Comparison of ENCODE assay signal across 16 mouse cellular contexts in genomic region chr7:115868504-115868903, GRCm38 (mm10).
DNase-seq lines count a peak whose midpoint lies in the region; ATAC-seq and TF ChIP-seq lines count a peak whose summit lies in the region.
"Had no signal": no experiment of that assay in that cellular context is flagged by ENCODE, and none has a peak within 500 bp of the region (broad histone marks: within the 10 kb centered on the region; RNA-seq: fewer than 3 reads in every experiment).

No protein-coding gene starts in this region.

- no peak overlapping the region for H3K4me3 ChIP-seq in liver, adult 2 months (ENCODE audit: insufficient read depth, low read depth, low read length)
- no peak overlapping the region for H3K4me3 ChIP-seq in liver, postnatal 0 days (ENCODE audit: low read depth, low read length)
- no peak overlapping the region for H3K4me3 ChIP-seq in brown adipose tissue, adult 24 weeks (ENCODE audit: insufficient read depth, low read depth, low read length)
- no peak overlapping the region for H3K4me3 ChIP-seq in intestine, embryonic 15.5 days (replicated peaks)
- H3K4me3 ChIP-seq in stomach, postnatal 0 days (ENCODE audit: low read depth, low read length) = no peak overlapping the region
- H3K4me3 ChIP-seq: midbrain, embryonic 15.5 days; neural tube, embryonic 13.5 days had no signal

- TF ChIP-seq EP300 in liver, postnatal 0 days (IDR thresholded peaks at IDR 0.05; ENCODE audit: low read depth) = no peak
- no peak for TF ChIP-seq EP300 in stomach, postnatal 0 days (optimal IDR thresholded peaks at IDR 0.05)

- no peak for ATAC-seq in liver, postnatal 0 days
- peak; percentile 68 for ATAC-seq in intestine, embryonic 15.5 days
- peak; percentile 67; the same call in 1 of the 2 replicates for ATAC-seq in stomach, postnatal 0 days (ENCODE audit: low FRiP score, low TSS enrichment)
- ATAC-seq: midbrain, embryonic 15.5 days had no signal

- H3K4me1 ChIP-seq in liver, adult 2 months (ENCODE audit: control insufficient read depth, insufficient read depth, low read length) = no peaks in the 10 kb centered on the region; the same call in 1 of the 2 replicates
- peaks cover 14% of the 10 kb centered on the region for H3K4me1 ChIP-seq in liver, postnatal 0 days (ENCODE audit: insufficient read depth)
- H3K4me1 ChIP-seq in brown adipose tissue, adult 24 weeks (ENCODE audit: control insufficient read depth, insufficient read depth, insufficient read length, low read length) = no peaks in the 10 kb centered on the region; the same call in 1 of the 2 replicates
- peaks cover 8% of the 10 kb centered on the region for H3K4me1 ChIP-seq in intestine, embryonic 15.5 days (replicated peaks)
- H3K4me1 ChIP-seq in stomach, postnatal 0 days (replicated peaks; ENCODE audit: control insufficient read depth, insufficient read depth) = no peaks in the 10 kb centered on the region

- H3K27me3 ChIP-seq in liver, adult 2 months (ENCODE audit: control insufficient read depth, insufficient read depth, low read length) = no peaks in the 10 kb centered on the region
- no peaks in the 10 kb centered on the region for H3K27me3 ChIP-seq in liver, postnatal 0 days (ENCODE audit: insufficient read depth, low read length)
- H3K27me3 ChIP-seq in intestine, embryonic 15.5 days (replicated peaks) = no peaks in the 10 kb centered on the region
- no peaks in the 10 kb centered on the region for H3K27me3 ChIP-seq in stomach, postnatal 0 days (ENCODE audit: control insufficient read depth, insufficient read depth, low read length)
- H3K27me3 ChIP-seq: CH12.LX; midbrain, embryonic 15.5 days had no signal

- no peaks in the 10 kb centered on the region for H3K36me3 ChIP-seq in liver, adult 2 months (ENCODE audit: control insufficient read depth, insufficient read depth, low read length)
- H3K36me3 ChIP-seq in liver, postnatal 0 days (replicated peaks; ENCODE audit: insufficient read depth, low read length) = no peaks in the 10 kb centered on the region
- H3K36me3 ChIP-seq in intestine, embryonic 15.5 days = no peaks in the 10 kb centered on the region
- H3K36me3 ChIP-seq in stomach, postnatal 0 days (ENCODE audit: control insufficient read depth, insufficient read depth, low read length) = no peaks in the 10 kb centered on the region
- H3K36me3 ChIP-seq: midbrain, embryonic 15.5 days; neural tube, embryonic 13.5 days had no signal

- H3K9ac ChIP-seq in liver, adult 2 months (ENCODE audit: low read depth, low read length) = no peak overlapping the region
- no peak overlapping the region for H3K9ac ChIP-seq in liver, postnatal 0 days (replicated peaks)
- H3K9ac ChIP-seq in intestine, embryonic 15.5 days = no peak overlapping the region
- H3K9ac ChIP-seq in stomach, postnatal 0 days (ENCODE audit: low read length) = no peak overlapping the region
- H3K9ac ChIP-seq: midbrain, embryonic 15.5 days; neural tube, embryonic 13.5 days had no signal

- DNase-seq in liver, adult 2 months (ENCODE audit: extremely low read depth, low read depth, low spot score) = peak; percentile 83
- no peak for DNase-seq in liver, postnatal 0 days
- DNase-seq in stomach, postnatal 0 days (ENCODE audit: low spot score) = no peak
- no peak for DNase-seq in thymus, postnatal 36 days
- no peak for DNase-seq in cerebellum, adult 8-10 months
- DNase-seq: cerebellum, adult 2 months; gastrocnemius, postnatal 10 days; thymus, adult 2 months had no signal

- H3K79me2 ChIP-seq in liver, adult 2 months (ENCODE audit: control insufficient read depth, insufficient read depth, low read length) = no peaks in the 10 kb centered on the region

- no peak for TF ChIP-seq CTCF in liver, adult 2 months (IDR thresholded peaks at IDR 0.05; ENCODE audit: low read depth, low read length)
- TF ChIP-seq CTCF in liver, postnatal 0 days (IDR thresholded peaks at IDR 0.05; ENCODE audit: low read depth) = no peak
- TF ChIP-seq CTCF in stomach, postnatal 0 days (IDR thresholded peaks at IDR 0.05; ENCODE audit: low read depth) = no peak

- 52% methylated on average over 2 of the region's 2 CpGs for WGBS in liver, adult 2 months
- 84% methylated on average over 2 of the region's 2 CpGs for WGBS in liver, postnatal 0 days (ENCODE audit: insufficient replicate concordance)
- WGBS in intestine, embryonic 15.5 days = 59% methylated on average over 2 of the region's 2 CpGs
- WGBS in stomach, postnatal 0 days = 73% methylated on average over 2 of the region's 2 CpGs

- no peak for TF ChIP-seq POLR2A in liver, adult 2 months (IDR thresholded peaks at IDR 0.05; ENCODE audit: extremely low read depth, insufficient read depth, low read length)

- no peak overlapping the region for H3K4me2 ChIP-seq in liver, postnatal 0 days (ENCODE audit: low read depth, low read length)
- H3K4me2 ChIP-seq in intestine, embryonic 15.5 days (replicated peaks) = no peak overlapping the region
- no peak overlapping the region for H3K4me2 ChIP-seq in stomach, postnatal 0 days (replicated peaks; ENCODE audit: low read depth)
- H3K4me2 ChIP-seq: heart, embryonic 11.5 days; liver, embryonic 11.5 days had no signal

- H3K9me3 ChIP-seq in liver, postnatal 0 days (ENCODE audit: low read length) = 0 out of 2 replicates have a peak, but pooled peaks cover under 1% of the 10 kb centered on the region
- H3K9me3 ChIP-seq in intestine, embryonic 15.5 days = no peaks in the 10 kb centered on the region
- no peaks in the 10 kb centered on the region for H3K9me3 ChIP-seq in stomach, postnatal 0 days (ENCODE audit: control insufficient read depth, low read length)
- H3K9me3 ChIP-seq: midbrain, embryonic 15.5 days; neural tube, embryonic 13.5 days had no signal

- no peak overlapping the region for H3K27ac ChIP-seq in liver, adult 2 months (replicated peaks; ENCODE audit: insufficient read depth, low read depth, low read length)
- no peak overlapping the region for H3K27ac ChIP-seq in liver, postnatal 0 days (ENCODE audit: low read depth)
- H3K27ac ChIP-seq in brown adipose tissue, adult 24 weeks (replicated peaks; ENCODE audit: low read depth, low read length) = peak overlapping the region; percentile 67
- H3K27ac ChIP-seq in intestine, embryonic 15.5 days = 0 out of 2 replicates have a peak overlapping the region, but pooled peaks have one; percentile 3
- H3K27ac ChIP-seq in stomach, postnatal 0 days (replicated peaks) = no peak overlapping the region
- H3K27ac ChIP-seq: macrophage; midbrain, embryonic 15.5 days; neural tube, embryonic 13.5 days had no signal

Comparison
In these comparisons a context has a peak if more than half of its experiments do, and no peak if none do; other contexts are left out.
1. H3K27ac ChIP-seq: peak in brown adipose tissue, adult 24 weeks (single experiment) and intestine, embryonic 15.5 days (single experiment); none in liver, adult 2 months (single experiment), liver, postnatal 0 days (single experiment) and stomach, postnatal 0 days (single experiment).